Mouse (Mus musculus) cerebellum, postnatal 36 days (tissue): ENCODE results near the gene Atp11a.

Experiments used
- DNase-seq, 2 experiments: peaks; one replicate each; pipeline ENCODE4 v3.0.0; 2021 to 2022; ENCODE audit warnings: mixed read lengths in 2 of 2

The Atp11a gene

GRCm38 (mm10) chr8:12822892-12823291 lies 66.1 kb downstream of the Atp11a start:
- no peak for DNase-seq

- DNase-seq, result no peak
Measured at GRCm38 (mm10) chr8:12824562-12824961, 67.7 kb downstream of the Atp11a start.

DNA sequence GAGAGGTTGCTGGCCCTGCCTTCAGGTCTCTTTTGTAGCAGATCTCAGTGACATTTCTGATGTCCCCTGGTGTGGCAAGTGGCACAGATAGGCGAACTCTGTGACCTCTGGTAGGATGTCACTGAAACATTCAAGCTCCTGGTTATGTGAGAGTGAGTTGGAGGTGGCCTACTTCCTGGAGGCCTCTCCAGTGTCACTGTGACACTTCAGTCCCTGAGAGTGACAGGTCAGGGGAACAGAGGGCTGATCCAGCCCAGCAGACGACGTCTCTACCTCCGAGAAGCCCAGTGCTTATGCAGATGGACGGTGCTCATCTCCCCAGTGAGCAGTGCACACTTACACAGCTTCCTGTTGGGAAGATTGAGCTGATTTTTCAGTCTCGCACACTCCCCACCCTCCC lies 68.4 kb downstream of the Atp11a start:
- no peak for DNase-seq

DNA sequence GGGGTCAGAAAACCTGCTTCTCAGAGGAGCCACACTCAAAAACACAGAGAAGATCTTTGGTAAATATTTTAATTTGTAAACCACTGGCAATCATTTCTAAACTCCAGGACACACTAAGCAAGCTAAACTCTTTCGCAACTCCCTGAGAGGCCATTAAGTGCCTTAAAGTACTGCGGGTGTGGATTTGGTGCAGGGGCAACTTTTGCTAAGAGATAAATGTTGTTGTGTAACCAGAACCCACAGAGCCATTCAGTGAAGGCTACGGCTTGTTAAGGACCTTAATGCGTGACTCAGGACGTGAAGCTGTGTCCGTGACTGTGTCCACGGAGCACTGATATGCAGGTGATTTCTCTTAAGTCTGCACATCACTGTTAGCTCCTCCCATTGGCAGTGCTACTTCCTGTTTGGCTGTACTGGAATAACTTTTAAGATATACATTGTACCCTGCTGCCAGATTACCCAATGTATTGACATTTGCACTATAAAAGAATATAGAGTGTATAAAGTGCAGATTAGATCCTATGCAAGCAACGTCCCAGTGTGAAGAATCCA lies 68.9 kb downstream of the Atp11a start:
- DNase-seq, result no peak

DNA sequence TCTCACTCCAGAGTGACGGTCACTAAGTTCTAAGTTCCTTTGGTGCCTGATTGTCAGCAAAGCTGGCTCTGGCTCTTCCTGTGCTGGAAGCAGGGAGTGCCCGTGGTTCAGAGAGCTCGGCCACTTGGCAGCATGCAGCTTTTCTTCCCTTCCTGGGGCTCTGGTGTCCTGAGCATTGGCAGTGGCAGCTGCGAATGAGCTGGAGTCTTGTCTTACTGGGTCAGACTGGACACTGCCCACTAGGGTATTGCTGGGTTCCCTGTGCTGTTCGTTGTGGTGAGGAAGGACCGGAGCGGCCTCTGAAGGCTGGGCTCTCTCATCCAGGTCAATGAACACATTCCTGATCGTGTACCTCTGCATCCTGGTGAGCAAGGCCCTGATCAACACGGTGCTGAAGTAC lies 70.3 kb downstream of the Atp11a start:
- DNase-seq, result no peak

GRCm38 (mm10) chr8:12828298-12828697 lies 71.5 kb downstream of the Atp11a start:
- no peak for DNase-seq

- no peak for DNase-seq
Measured at GRCm38 (mm10) chr8:12829381-12829780, 72.6 kb downstream of the Atp11a start.

DNA sequence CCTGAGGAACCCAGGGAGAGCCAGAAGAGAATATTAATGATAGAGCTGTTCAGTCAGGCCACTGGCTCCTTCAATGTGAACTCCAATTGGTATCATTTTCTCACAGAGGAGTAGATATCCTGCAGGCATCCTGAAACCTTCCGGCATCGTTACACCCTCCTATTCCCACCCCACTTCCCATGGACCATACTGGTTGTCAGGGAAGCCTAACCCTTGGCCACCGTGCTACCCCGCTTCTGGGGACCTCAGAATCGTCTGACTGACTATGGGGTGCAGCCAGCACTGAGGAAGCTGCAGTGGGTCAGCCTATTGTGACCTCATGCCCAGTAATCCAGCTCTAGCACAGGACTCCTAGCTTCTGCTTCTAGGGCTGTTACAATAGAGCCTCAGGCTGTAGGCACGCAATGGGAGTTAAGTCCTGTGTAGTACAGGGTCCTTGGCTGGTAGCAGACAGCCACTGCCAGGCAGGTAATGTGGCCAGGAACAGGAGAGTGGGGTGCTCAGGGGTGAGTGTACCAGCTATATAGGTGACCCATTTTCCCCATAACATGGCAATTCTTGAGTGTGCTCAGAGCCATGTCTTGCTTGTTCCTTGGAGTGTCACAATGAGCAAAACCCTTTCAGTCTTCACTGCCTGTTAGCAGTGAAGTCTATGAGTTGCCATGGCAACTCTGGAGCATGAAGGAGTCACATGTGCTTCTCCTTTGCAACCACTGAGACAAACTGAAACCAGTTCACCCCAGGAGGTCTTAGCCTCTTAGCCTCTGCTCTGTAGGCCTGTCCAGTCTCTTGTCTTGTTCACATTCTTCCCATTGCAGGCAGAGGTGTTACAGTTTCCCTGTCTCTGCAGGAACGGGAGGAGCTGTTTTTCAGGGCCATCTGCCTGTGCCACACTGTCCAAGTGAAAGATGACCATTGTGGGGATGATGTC lies 75.1 kb downstream of the Atp11a start:
- no peak for DNase-seq

- no peak for DNase-seq
Measured at GRCm38 (mm10) chr8:12833616-12834015, 76.8 kb downstream of the Atp11a start.

- DNase-seq, result no peak
Measured at GRCm38 (mm10) chr8:12840834-12841233, 84.0 kb downstream of the Atp11a start.

- no peak for DNase-seq
Measured at GRCm38 (mm10) chr8:12842342-12842995, 85.7 kb downstream of the Atp11a start.

DNA sequence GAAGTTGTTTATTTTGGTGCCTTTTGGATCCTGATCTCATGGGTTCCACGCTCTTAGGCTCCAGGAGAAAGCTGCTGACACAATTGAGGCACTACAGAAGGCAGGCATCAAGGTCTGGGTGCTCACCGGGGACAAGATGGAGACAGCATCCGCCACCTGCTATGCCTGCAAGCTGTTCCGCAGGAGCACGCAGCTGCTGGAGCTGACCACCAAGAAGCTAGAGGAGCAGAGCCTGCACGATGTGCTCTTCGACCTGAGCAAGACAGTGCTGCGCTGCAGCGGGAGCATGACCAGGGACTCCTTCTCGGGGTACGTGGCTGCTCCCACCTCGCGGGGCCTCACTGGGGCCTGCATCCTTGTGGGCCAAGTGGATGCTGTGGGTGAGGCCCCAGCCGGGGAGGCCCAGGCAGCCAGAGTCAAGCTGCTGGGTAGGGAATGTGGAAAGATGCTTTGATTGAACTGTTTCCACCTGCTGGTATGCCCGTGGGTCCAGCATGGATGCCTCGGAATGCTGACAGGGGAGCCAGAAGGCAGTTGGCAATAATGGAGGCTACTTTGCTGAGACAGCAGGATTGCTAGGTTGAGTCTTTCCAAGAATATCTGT lies 87.6 kb downstream of the Atp11a start:
- DNase-seq, result peak; percentile 27 to 31

DNA sequence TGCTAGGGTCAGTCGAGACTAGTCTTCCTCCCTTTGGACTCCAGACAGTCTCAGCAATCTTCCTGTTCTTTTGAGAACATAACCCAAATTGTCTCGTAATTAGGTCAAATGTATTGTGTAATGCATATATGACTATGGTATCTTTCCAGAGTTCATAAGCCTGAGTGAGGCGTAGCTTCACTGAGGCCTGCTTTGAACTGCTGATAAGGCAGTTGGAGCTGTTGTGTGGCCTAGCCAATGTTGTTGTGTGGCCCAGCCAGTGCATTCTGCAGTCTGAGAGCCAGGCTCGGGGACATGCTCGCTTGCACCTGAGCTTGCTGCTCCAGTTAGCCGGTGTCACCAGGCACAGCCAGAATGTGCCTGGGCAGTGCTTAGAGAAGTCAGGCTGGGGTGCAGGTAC lies 89.6 kb downstream of the Atp11a start:
- DNase-seq, result no peak

- DNase-seq, result no peak
Measured at GRCm38 (mm10) chr8:12851241-12851640, 94.4 kb downstream of the Atp11a start.

DNA sequence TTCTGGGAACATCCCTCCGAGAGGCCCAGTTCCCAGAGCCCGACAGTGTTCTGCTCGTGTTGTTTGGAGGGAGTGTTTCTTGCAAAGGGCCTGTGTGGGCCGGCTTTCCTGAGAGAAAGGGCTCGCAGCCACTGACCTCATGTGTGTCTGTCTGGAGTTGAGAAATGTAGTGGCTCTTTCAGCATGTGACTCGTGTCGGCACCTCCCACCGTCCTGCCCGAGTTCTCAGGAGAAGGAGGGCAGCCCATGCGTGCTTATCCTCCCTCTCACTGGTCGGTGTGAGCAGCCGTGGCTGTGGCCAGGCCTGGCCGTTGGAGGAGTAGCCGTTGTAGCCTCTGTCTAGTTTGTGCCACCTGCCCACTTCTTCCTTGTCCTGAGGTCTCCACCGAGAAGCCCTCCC lies 99.2 kb downstream of the Atp11a start:
- DNase-seq, result no peak

- peak; percentile 68 to 69 for DNase-seq
Measured at GRCm38 (mm10) chr8:12863061-12863460, 106.2 kb downstream of the Atp11a start.

DNA sequence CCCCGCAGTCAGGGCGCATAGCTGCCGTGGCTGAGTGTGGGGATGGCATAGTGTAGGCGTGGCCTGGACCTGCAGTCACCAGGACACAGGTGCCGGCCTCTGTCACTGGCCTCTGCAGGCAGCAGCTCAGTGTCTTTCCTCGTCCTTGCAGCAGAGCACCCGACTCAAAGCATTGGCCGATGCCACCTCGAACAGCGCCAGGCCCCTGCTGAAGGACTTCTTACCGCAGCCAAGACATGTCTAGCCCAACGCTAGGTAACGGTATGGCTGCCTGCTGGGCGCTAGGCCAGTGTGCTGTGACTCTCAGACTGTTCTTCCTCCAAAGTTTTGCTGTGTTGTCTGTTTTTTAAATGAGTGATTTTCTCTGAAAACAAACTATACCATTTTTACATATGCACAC lies 106.8 kb downstream of the Atp11a start:
- DNase-seq, result peak; percentile 25 to 39

DNA sequence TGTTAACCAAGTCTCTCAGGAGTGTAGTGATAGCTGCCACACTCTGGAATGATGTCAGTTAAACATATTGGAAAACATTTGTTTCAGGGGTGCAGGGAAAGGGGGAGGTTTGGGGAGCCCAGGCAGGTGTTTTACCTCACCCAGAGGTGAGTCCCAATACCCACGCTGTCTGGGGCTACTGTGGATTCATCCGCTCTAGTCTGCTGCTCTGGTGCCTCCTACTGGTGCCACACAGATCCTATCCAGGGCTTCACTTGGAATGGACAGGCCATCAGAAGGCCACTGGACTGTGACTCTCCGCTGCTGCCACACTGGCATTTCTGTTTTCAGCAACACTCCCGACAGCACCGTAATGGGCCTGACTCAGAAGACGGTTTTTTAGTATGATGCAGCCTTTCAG lies 109.0 kb downstream of the Atp11a start:
- no peak for DNase-seq

- no peak for DNase-seq
Measured at GRCm38 (mm10) chr8:12869661-12870060, 112.8 kb downstream of the Atp11a start.

GRCm38 (mm10) chr8:12870656-12871055 lies 113.8 kb downstream of the Atp11a start:
- DNase-seq, result no peak

- no peak for DNase-seq
Measured at GRCm38 (mm10) chr8:12871461-12871860, 114.6 kb downstream of the Atp11a start.

- no peak for DNase-seq
Measured at GRCm38 (mm10) chr8:12872983-12873356, 116.2 kb downstream of the Atp11a start.

- DNase-seq, result peak; percentile 70 to 80
Measured at GRCm38 (mm10) chr8:12873357-12874046, 116.7 kb downstream of the Atp11a start, which contains the start of gene Mcf2l. TSS of gene Mcf2l (plus strand) at chr8:12873806.
